Mouse (Mus musculus) gonadal fat pad, adult 2 months (tissue): ENCODE data around the gene Vps41. TPM values are rescaled to one million over a fixed set of nuclear protein-coding genes. Genes with fewer than 3 reads are reported as not detected.

ENCODE experiments used
- DNase-seq: peaks from one replicate; pipeline ENCODE4 v3.0.0-alpha.2; 2012; ENCODE audit warnings: low read depth
- polyA plus RNA-seq: library from polyadenylated mRNA; depleted of rRNA; stranded (reverse); fragments of >200 nt; gene quantifications from 2 replicates; pipeline ENCODE4 v1.2.3, GENCODE M21; 2012; rRNA removed

The Vps41 gene
- polyA plus RNA-seq, 1 experiment = 29.7 TPM

GRCm38 (mm10) chr13:18868030-18868490 is 151.0 kb downstream of the Vps41 start:
- DNase-seq = peak; percentile 19

GRCm38 (mm10) chr13:18868825-18869224 is 151.7 kb downstream of the Vps41 start:
- no peak for DNase-seq

- no peak for DNase-seq
These were observed 158.2 kb downstream of the Vps41 start for GRCm38 (mm10) chr13:18875321-18875720.

GRCm38 (mm10) chr13:18892910-18893309 is 175.8 kb downstream of the Vps41 start:
- no peak for DNase-seq

- no peak for DNase-seq
These were observed 179.7 kb downstream of the Vps41 start for GRCm38 (mm10) chr13:18896789-18897188.

- DNase-seq = no peak
These were observed 186.5 kb downstream of the Vps41 start for GRCm38 (mm10) chr13:18903623-18904022.

GRCm38 (mm10) chr13:18914774-18915173 is 197.7 kb downstream of the Vps41 start:
- no peak for DNase-seq

Other genes with a start within 250 kb of the Vps41 start
- 0.65 and 0.71 TPM in 2 replicates for gene Amph, start 230.9 kb downstream of the Vps41 start, polyA plus RNA-seq